In genomic region chr6:91359672-91360370, GRCm38 (mm10) we compare ENCODE assay signal across 15 mouse cellular contexts. TPM values are rescaled to one million over a fixed set of nuclear protein-coding genes. Genes with fewer than 3 reads are reported as not detected.
DNase-seq lines count a peak whose midpoint lies in the region; ATAC-seq lines count a peak whose summit lies in the region.
"Had no signal": no experiment of that assay in that cellular context is flagged by ENCODE, and none has a peak within 500 bp of the region (broad histone marks: within the 10 kb centered on the region; RNA-seq: fewer than 3 reads in every experiment).

No protein-coding gene starts in this region.

- intact Hi-C loops in left cerebral cortex, postnatal 4 days (cut with DNase I): no loop called here

- H3K9me3 ChIP-seq in forebrain, embryonic 14.5 days (replicated peaks; ENCODE audit: control insufficient read depth, low read length): no peaks in the 10 kb centered on the region
- H3K9me3 ChIP-seq: embryonic facial prominence, embryonic 12.5 days had no signal

- 76% methylated on average over 7 of the region's 7 CpGs for WGBS in forebrain, embryonic 14.5 days

- peak; percentile 76 for DNase-seq in left cerebral cortex, postnatal 4 days
- DNase-seq in left cerebral cortex, adult 11 months (ENCODE audit: low spot score): no peak
- DNase-seq in cerebellum, adult 18-20 months: peak; percentile 85 to 90
- peak; percentile 88 for DNase-seq in forebrain, embryonic 14.5 days (ENCODE audit: low spot score)
- peak; percentile 56 to 59 for DNase-seq in layer of hippocampus, postnatal 25 days (ENCODE audit: extremely low spot score in 1 of 2, low spot score in 1 of 2)
- no peak for DNase-seq in thymus, adult 18-20 months
- DNase-seq: heart, adult 11 months; kidney, postnatal 36 days; lung, adult 2 months had no signal

- no peaks in the 10 kb centered on the region for H3K27me3 ChIP-seq in forebrain, embryonic 14.5 days (replicated peaks; ENCODE audit: control insufficient read depth, insufficient read depth, low read length)
- H3K27me3 ChIP-seq: embryonic facial prominence, embryonic 12.5 days had no signal

- H3K36me3 ChIP-seq in forebrain, embryonic 14.5 days (ENCODE audit: control insufficient read depth, insufficient read depth, low read length): peaks cover 33% of the 10 kb centered on the region
- H3K36me3 ChIP-seq: embryonic facial prominence, embryonic 12.5 days had no signal

- no peak overlapping the region for H3K27ac ChIP-seq in forebrain, embryonic 14.5 days (ENCODE audit: low read depth, low read length)
- H3K27ac ChIP-seq: embryonic facial prominence, embryonic 12.5 days had no signal

- peak; percentile 83 for ATAC-seq in forebrain, embryonic 14.5 days
- no peak for ATAC-seq in inflammation-experienced regulatory T-cells, adult 6 months
- ATAC-seq: CD4-positive, CD25-positive, alpha-beta regulatory T cell, adult 4 months had no signal

- H3K9ac ChIP-seq in forebrain, embryonic 14.5 days (ENCODE audit: low read length): no peak overlapping the region
- H3K9ac ChIP-seq: embryonic facial prominence, embryonic 12.5 days had no signal

- H3K4me2 ChIP-seq in forebrain, embryonic 14.5 days (ENCODE audit: low read length): no peak overlapping the region
- H3K4me2 ChIP-seq: embryonic facial prominence, embryonic 12.5 days had no signal

- H3K4me1 ChIP-seq in forebrain, embryonic 14.5 days (ENCODE audit: control insufficient read depth, insufficient read depth, low read length): peaks cover 6% of the 10 kb centered on the region
- H3K4me1 ChIP-seq: embryonic facial prominence, embryonic 12.5 days had no signal

- H3K4me3 ChIP-seq in forebrain, embryonic 14.5 days (ENCODE audit: low read depth, low read length): no peak overlapping the region
- H3K4me3 ChIP-seq: embryonic facial prominence, embryonic 12.5 days had no signal

RNA-seq across cellular contexts. Expression of gene Wnt7a, which starts 51.3 kb away (rescaled TPM):
- 10 to 100 TPM; 18.1 to 21.7 TPM for total RNA-seq in left cerebral cortex, postnatal 4 days (2021)
- polyA plus RNA-seq in forebrain, embryonic 14.5 days (2014; fragmentation: Nextera tagmentation; extraction: Ambion mirVana): 19.7 and 19.9 TPM in 2 replicates
- 10 to 100 TPM; 22.4 to 30.8 TPM for total RNA-seq in layer of hippocampus, postnatal 25 days (2021)
- not detected for polyA plus RNA-seq in inflammation-experienced regulatory T-cells, adult 6 months (2017; shearing (Covaris generic))
- total RNA-seq: megakaryocyte, adult 5-6 weeks had no signal
- polyA plus RNA-seq: CD4-positive, CD25-positive, alpha-beta regulatory T cell, adult 4 months; heart, postnatal 0 days; intestine, embryonic 14.5 days had no signal

Comparison
In these comparisons a context has a peak if more than half of its experiments do, and no peak if none do; other contexts are left out.
1. DNase-seq: peak in left cerebral cortex, postnatal 4 days (single experiment), cerebellum, adult 18-20 months (2 of 2), forebrain, embryonic 14.5 days (single experiment) and layer of hippocampus, postnatal 25 days (2 of 2); none in left cerebral cortex, adult 11 months (single experiment) and thymus, adult 18-20 months (0 of 2).